In genomic region chr2:119155388-119155787, GRCm38 (mm10) we compare ENCODE assay signal across 7 mouse cellular contexts. TPM values are rescaled to one million over a fixed set of nuclear protein-coding genes. Genes with fewer than 3 reads are reported as not detected.
DNase-seq lines count a peak whose midpoint lies in the region; ATAC-seq and TF ChIP-seq lines count a peak whose summit lies in the region.

No protein-coding gene starts in this region.

- H3K9ac ChIP-seq in forebrain, embryonic 12.5 days: no peak overlapping the region
- H3K9ac ChIP-seq in liver, postnatal 0 days (replicated peaks): peak overlapping the region; percentile 91

- no peak overlapping the region for H3K27ac ChIP-seq in testis, adult 2 months (ENCODE audit: control insufficient read depth, insufficient read depth, low read depth, low read length)
- H3K27ac ChIP-seq in forebrain, embryonic 12.5 days: no peak overlapping the region
- peak overlapping the region; percentile 93 for H3K27ac ChIP-seq in liver, postnatal 0 days (ENCODE audit: low read depth)

- no peaks in the 10 kb centered on the region for H3K27me3 ChIP-seq in testis, adult 2 months (ENCODE audit: control insufficient read depth, insufficient read depth, low read length)
- 0 out of 2 replicates have a peak, but pooled peaks cover 4% of the 10 kb centered on the region for H3K27me3 ChIP-seq in forebrain, embryonic 12.5 days
- no peaks in the 10 kb centered on the region for H3K27me3 ChIP-seq in liver, postnatal 0 days (ENCODE audit: insufficient read depth, low read length)

- WGBS in forebrain, embryonic 12.5 days: 87% methylated on average over 9 of the region's 9 CpGs
- WGBS in liver, postnatal 0 days (ENCODE audit: insufficient replicate concordance): 35% methylated on average over 9 of the region's 9 CpGs

- DNase-seq in testis, postnatal 10 days (ENCODE audit: low spot score): no peak
- peak; percentile 68 for DNase-seq in liver, postnatal 0 days
- no peak for DNase-seq in ovary, postnatal 10 days (ENCODE audit: low spot score)
- DNase-seq in adrenal gland, postnatal 4 days (ENCODE audit: low spot score in 2 of 2): no peak

- H3K4me1 ChIP-seq in testis, adult 2 months (ENCODE audit: control insufficient read depth, insufficient read depth, low read length): peaks cover 2% of the 10 kb centered on the region; the same call in 1 of the 2 replicates
- peaks cover 18% of the 10 kb centered on the region for H3K4me1 ChIP-seq in forebrain, embryonic 12.5 days
- H3K4me1 ChIP-seq in liver, postnatal 0 days (ENCODE audit: insufficient read depth): peaks cover 21% of the 10 kb centered on the region

- TF ChIP-seq EP300 in liver, postnatal 0 days (IDR thresholded peaks at IDR 0.05; ENCODE audit: low read depth): peak; percentile 98

- H3K4me3 ChIP-seq in testis, adult 2 months (ENCODE audit: control insufficient read depth, low read depth, low read length): peak overlapping the region; percentile 34
- peak overlapping the region; percentile 99 for H3K4me3 ChIP-seq in forebrain, embryonic 12.5 days (replicated peaks)
- H3K4me3 ChIP-seq in liver, postnatal 0 days (ENCODE audit: low read depth, low read length): peak overlapping the region; percentile 90

- peaks cover 2% of the 10 kb centered on the region; the same call in 1 of the 2 replicates for H3K36me3 ChIP-seq in testis, adult 2 months (ENCODE audit: control insufficient read depth, insufficient read depth, low read length)
- peaks cover 38% of the 10 kb centered on the region for H3K36me3 ChIP-seq in forebrain, embryonic 12.5 days (replicated peaks)
- H3K36me3 ChIP-seq in liver, postnatal 0 days (replicated peaks; ENCODE audit: insufficient read depth, low read length): peaks cover 35% of the 10 kb centered on the region

- no peaks in the 10 kb centered on the region for H3K9me3 ChIP-seq in forebrain, embryonic 12.5 days
- H3K9me3 ChIP-seq in liver, postnatal 0 days (ENCODE audit: low read length): no peaks in the 10 kb centered on the region

- TF ChIP-seq CTCF in testis, adult 2 months (IDR thresholded peaks at IDR 0.05; ENCODE audit: control insufficient read depth, insufficient read depth, insufficient replicate concordance, low read depth, low read length): no peak
- TF ChIP-seq CTCF in liver, postnatal 0 days (IDR thresholded peaks at IDR 0.05; ENCODE audit: low read depth): no peak

- peak overlapping the region; percentile 93 for H3K4me2 ChIP-seq in forebrain, embryonic 12.5 days
- H3K4me2 ChIP-seq in liver, postnatal 0 days (ENCODE audit: low read depth, low read length): peak overlapping the region; percentile 78

- no peak for TF ChIP-seq POLR2A in testis, adult 2 months (IDR thresholded peaks at IDR 0.05; ENCODE audit: control insufficient read depth, low read depth, low read length)

- no peak for ATAC-seq in forebrain, embryonic 12.5 days (ENCODE audit: low FRiP score)
- ATAC-seq in liver, postnatal 0 days: peak; percentile 71
- ATAC-seq in activated CD4-positive, CD25-positive, alpha-beta regulatory T cell, adult 4 months: no peak

RNA-seq across cellular contexts. Expression of gene Rmdn3, which starts 1.4 kb away (rescaled TPM):
- polyA plus RNA-seq in testis, adult 2 months (2012; rRNA removed): 9.2 and 10.7 TPM in 2 replicates
- polyA plus RNA-seq in forebrain, embryonic 12.5 days (2016; fragmentation: Nextera tagmentation; extraction: Ambion mirVana): 43.6 and 48.7 TPM in 2 replicates
- 37.0 and 39.0 TPM in 2 replicates for polyA plus RNA-seq in liver, postnatal 0 days (2015; fragmentation: Nextera tagmentation; extraction: Ambion mirVana)
- 10 to 100 TPM; 40.5 to 42.5 TPM for total RNA-seq in adrenal gland, postnatal 4 days (2021)
- 10 to 100 TPM; 10.5 to 15.3 TPM for polyA plus RNA-seq in activated CD4-positive, CD25-positive, alpha-beta regulatory T cell, adult 4 months (2017; shearing (Covaris generic))

RNA-seq across cellular contexts. Expression of gene Gchfr, which starts 12.2 kb away (rescaled TPM):
- 6.4 and 11.9 TPM in 2 replicates for polyA plus RNA-seq in testis, adult 2 months (2012; rRNA removed)
- 2.2 and 2.3 TPM in 2 replicates for polyA plus RNA-seq in forebrain, embryonic 12.5 days (2016; fragmentation: Nextera tagmentation; extraction: Ambion mirVana)
- 263 and 271 TPM in 2 replicates for polyA plus RNA-seq in liver, postnatal 0 days (2015; fragmentation: Nextera tagmentation; extraction: Ambion mirVana)
- 10 to 100 TPM in 1 of 2 experiments, 1 to 10 TPM in 1; 7.2 to 16.8 TPM for total RNA-seq in adrenal gland, postnatal 4 days (2021)
- polyA plus RNA-seq in activated CD4-positive, CD25-positive, alpha-beta regulatory T cell, adult 4 months (2017; shearing (Covaris generic)): not detected

RNA-seq across cellular contexts. Expression of gene Gm14137, which starts 18.9 kb away (rescaled TPM):
- polyA plus RNA-seq in testis, adult 2 months (2012; rRNA removed): 4.7 and 4.8 TPM in 2 replicates
- 1.0 and 1.5 TPM in 2 replicates for polyA plus RNA-seq in forebrain, embryonic 12.5 days (2016; fragmentation: Nextera tagmentation; extraction: Ambion mirVana)
- polyA plus RNA-seq in liver, postnatal 0 days (2015; fragmentation: Nextera tagmentation; extraction: Ambion mirVana): 0.06 and 0.08 TPM in 2 replicates
- under 1 TPM; 0.25 to 0.34 TPM for total RNA-seq in adrenal gland, postnatal 4 days (2021)
- polyA plus RNA-seq in activated CD4-positive, CD25-positive, alpha-beta regulatory T cell, adult 4 months (2017; shearing (Covaris generic)): under 1 TPM; 0.29 to 0.70 TPM

RNA-seq across cellular contexts. Expression of gene Rad51, which starts 42.8 kb away (rescaled TPM):
- 12.2 and 15.1 TPM in 2 replicates for polyA plus RNA-seq in testis, adult 2 months (2012; rRNA removed)
- 66.5 and 67.6 TPM in 2 replicates for polyA plus RNA-seq in forebrain, embryonic 12.5 days (2016; fragmentation: Nextera tagmentation; extraction: Ambion mirVana)
- polyA plus RNA-seq in liver, postnatal 0 days (2015; fragmentation: Nextera tagmentation; extraction: Ambion mirVana): 11.2 and 13.0 TPM in 2 replicates
- 10 to 100 TPM; 13.5 to 17.3 TPM for total RNA-seq in adrenal gland, postnatal 4 days (2021)
- polyA plus RNA-seq in activated CD4-positive, CD25-positive, alpha-beta regulatory T cell, adult 4 months (2017; shearing (Covaris generic)): 10 to 100 TPM in 1 of 2 experiments, 1 to 10 TPM in 1; 9.9 to 12.3 TPM

RNA-seq across cellular contexts. Expression of gene Zfyve19, which starts 53.0 kb away (rescaled TPM):
- 34.5 and 38.7 TPM in 2 replicates for polyA plus RNA-seq in testis, adult 2 months (2012; rRNA removed)
- polyA plus RNA-seq in forebrain, embryonic 12.5 days (2016; fragmentation: Nextera tagmentation; extraction: Ambion mirVana): 45.9 and 51.1 TPM in 2 replicates
- polyA plus RNA-seq in liver, postnatal 0 days (2015; fragmentation: Nextera tagmentation; extraction: Ambion mirVana): 15.5 and 18.4 TPM in 2 replicates
- total RNA-seq in adrenal gland, postnatal 4 days (2021): 10 to 100 TPM; 38.8 to 43.2 TPM
- polyA plus RNA-seq in activated CD4-positive, CD25-positive, alpha-beta regulatory T cell, adult 4 months (2017; shearing (Covaris generic)): 10 to 100 TPM; 31.4 to 44.0 TPM

Comparison
In these comparisons a context has a peak if more than half of its experiments do, and no peak if none do; other contexts are left out.
1. H3K4me3 ChIP-seq: peak in every context shown above with its lines; median percentile 99 in forebrain, embryonic 12.5 days; 90 in liver, postnatal 0 days; 34 in testis, adult 2 months.
2. RNA of gene Gchfr, which starts 12.2 kb away (polyA plus RNA-seq): 263 to 271 TPM in liver, postnatal 0 days; 6.4 to 11.9 TPM in testis, adult 2 months, 2.2 to 2.3 TPM in forebrain, embryonic 12.5 days and not detected in activated CD4-positive, CD25-positive, alpha-beta regulatory T cell, adult 4 months; every median in the first group is over 10 times any median in the second.